Mouse (Mus musculus): ENCODE data around the gene Hrc.
A peak's percentile ranks its signal among the peaks of the same experiment; 100 is the strongest.
"Not testable (repeated sequence)": the region's sequence is repeated elsewhere in the genome, so short reads cannot be mapped to it uniquely, and the experiment has no call there.

The Hrc gene

GRCm38 (mm10) chr7:45333431-45333982, 1.6 kb upstream of the Hrc start, which contains the start of gene Trpm4:
Gene Trpm4 (minus strand): TSS chr7:45333780.
- peak; percentile 86 for DNase-seq (ENCODE audit: low read depth, low spot score)

DNA sequence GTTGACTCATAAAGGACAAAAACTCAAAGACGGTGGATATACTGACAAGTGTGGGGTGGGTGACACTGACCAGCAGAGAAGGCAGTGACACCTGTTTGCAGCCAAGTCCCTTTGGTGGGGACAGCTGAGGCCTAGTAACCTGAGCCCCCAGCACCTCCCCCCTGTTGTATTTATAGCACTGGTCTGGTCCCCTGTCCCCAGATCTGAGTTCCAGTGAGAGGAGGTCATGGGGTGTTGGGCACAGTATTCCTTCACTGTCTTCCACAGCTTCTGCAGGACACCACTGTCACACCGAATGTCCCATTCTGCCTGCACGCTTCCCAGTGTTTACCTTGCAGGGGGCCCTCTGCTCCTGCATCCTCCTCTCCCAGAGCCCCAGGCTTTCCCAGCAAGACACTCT, 485 bp upstream of the Hrc start:
- DNase-seq (ENCODE audit: low read depth, low spot score), result no peak

DNA sequence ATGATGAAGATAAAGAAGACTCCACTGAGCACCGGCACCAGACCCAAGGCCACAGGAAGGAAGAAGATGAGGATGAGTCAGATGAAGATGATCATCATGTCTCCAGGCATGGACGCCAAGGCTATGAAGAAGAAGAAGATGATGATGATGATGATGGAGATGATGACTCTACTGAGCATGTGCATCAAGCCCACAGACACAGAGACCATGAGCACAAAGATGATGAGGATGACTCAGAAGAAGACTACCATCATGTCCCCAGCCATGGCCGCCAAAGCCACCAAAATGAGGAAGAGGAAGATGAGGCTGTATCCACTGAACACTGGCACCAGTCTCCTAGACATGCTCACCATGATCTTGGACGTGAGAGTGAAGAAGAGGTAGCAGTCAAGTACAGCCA, 1.2 kb downstream of the Hrc start:
- no peak for DNase-seq (ENCODE audit: low read depth, low spot score)

GRCm38 (mm10) chr7:45337469-45337868, 2.4 kb downstream of the Hrc start:
- no peak for DNase-seq (ENCODE audit: low read depth, low spot score)

- peak; percentile 79 for DNase-seq (ENCODE audit: low read depth, low spot score)
These were observed 3.2 kb downstream of the Hrc start for GRCm38 (mm10) chr7:45338161-45338911.

- DNase-seq (ENCODE audit: low read depth, low spot score), result peak; percentile 70
These were observed 4.4 kb downstream of the Hrc start for GRCm38 (mm10) chr7:45339410-45340065.

DNA sequence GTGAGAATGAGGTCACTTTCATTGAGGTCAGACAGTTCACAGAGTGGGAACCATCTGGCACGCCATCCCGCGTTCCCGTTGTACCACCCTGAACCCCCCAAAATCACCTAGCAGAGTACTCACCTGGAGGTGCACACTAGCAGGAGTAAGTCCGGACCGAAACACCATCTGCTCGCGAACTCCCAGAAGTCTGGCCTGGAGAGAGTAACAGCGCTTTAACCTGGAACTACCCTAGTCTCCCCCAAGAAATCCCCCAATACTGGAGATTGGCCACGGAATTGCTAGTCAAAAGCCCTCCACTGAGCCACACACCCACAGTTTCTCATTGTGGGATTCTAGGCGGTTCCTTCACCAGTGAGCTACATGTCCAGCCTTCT, 5.0 kb downstream of the Hrc start:
- no peak for DNase-seq (ENCODE audit: low read depth, low spot score)

- DNase-seq (ENCODE audit: low read depth, low spot score), result peak; percentile 43
These were observed 5.6 kb downstream of the Hrc start for GRCm38 (mm10) chr7:45340669-45341068.

- DNase-seq (ENCODE audit: low read depth, low spot score), result peak; percentile 88
These were observed 6.2 kb downstream of the Hrc start for GRCm38 (mm10) chr7:45341303-45341702.

DNA sequence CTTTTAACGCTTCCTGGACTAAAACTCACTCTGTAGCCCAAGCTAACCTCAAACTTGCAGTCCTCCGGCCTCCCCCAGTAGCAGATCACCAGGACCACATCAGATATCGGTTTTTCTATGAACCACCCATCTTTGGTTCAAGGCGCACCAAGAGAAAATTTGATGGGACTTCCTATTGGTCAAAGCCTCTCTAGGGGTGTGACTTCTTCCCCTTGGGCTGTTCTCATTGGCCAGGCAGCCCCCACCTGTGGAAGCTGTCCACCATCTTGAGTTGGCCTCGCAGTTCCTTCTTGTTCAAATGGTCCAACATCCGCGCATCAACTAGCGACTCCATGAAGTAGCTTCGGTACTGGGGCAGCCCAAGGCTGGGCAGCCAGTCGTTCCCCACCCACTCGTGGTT, 7.0 kb downstream of the Hrc start:
- no peak for DNase-seq (ENCODE audit: low read depth, low spot score)

DNA sequence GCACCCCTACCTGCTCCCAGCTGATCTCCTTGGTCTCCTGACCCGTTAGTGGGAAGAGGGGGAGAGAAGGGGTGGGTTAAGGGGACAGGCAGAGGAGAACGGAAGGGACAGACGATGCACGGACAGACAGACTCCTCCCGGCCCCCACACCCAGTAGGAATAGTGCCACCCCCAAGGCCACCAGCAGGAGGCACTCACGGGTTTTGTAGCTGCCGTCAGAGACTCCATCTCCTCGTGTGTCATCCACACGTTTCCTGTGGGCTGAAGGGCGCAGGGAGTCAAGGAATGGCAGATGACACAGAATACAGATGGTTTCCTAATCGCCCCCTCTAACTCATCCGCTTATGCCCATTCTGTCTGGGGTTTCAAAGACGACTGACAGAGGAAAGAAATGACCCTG, 8.5 kb downstream of the Hrc start:
- DNase-seq (ENCODE audit: low read depth, low spot score), result peak; percentile 37

DNA sequence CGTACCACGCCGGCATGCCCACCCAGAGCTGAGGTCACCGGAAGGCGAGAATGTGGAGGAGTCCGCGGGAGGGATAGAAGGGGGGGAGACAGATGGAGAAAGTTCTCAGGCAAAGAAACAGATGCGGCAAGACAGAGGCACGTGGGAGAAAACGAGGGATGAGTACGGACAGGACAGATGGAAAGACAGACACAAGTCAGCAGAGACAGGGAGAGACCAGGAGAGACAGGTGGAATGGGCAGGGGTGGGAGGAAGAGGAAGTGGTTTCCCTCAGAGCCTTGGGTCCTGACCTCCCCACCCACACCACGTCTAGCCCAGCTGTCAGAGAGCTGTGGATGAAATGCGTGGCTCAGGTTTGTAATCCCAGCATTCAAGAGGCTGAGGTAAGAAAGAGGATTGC, 11.8 kb downstream of the Hrc start:
- no peak for DNase-seq (ENCODE audit: low read depth, low spot score)

GRCm38 (mm10) chr7:45353041-45353440, 18.0 kb downstream of the Hrc start:
- no peak for DNase-seq (ENCODE audit: low read depth, low spot score)

DNA sequence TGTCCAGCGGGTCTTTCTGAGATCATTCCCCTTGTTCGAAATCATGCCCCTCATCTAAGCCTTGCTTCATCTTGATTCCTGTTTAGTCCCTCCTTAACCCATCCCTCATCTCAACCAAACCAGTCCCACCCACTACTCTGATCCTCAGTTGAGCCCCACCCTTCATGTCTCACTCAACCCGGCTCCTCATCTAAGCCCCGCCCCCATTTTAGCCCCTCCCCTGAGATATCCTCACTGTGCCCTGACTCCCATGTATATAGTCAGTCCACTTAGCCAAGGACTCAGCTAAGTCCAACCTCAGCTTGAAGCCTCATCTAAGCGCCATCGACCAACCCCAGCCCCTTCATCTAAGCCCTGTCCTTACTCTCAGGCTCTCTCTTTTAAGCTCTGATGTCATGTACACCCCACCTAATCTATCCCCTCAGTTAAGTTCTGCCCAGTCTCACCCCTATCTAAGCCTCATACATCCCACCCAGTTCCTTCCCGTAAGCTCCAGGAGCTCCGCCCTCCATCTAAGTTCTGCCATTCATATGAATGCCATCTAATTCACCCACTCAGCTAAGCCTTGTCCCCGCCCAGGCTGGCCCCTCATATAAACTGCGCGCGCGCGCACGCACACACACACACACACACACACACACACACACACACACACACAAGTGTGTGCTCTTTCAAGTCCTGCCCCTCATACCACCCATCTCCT, 20.4 kb downstream of the Hrc start:
- no peak for DNase-seq (ENCODE audit: low read depth, low spot score)

- no peak for DNase-seq (ENCODE audit: low read depth, low spot score)
These were observed 21.0 kb downstream of the Hrc start for GRCm38 (mm10) chr7:45356087-45356486.

- not testable (repeated sequence) for DNase-seq (ENCODE audit: low read depth, low spot score)
These were observed 24.0 kb downstream of the Hrc start for GRCm38 (mm10) chr7:45359081-45359480.

DNA sequence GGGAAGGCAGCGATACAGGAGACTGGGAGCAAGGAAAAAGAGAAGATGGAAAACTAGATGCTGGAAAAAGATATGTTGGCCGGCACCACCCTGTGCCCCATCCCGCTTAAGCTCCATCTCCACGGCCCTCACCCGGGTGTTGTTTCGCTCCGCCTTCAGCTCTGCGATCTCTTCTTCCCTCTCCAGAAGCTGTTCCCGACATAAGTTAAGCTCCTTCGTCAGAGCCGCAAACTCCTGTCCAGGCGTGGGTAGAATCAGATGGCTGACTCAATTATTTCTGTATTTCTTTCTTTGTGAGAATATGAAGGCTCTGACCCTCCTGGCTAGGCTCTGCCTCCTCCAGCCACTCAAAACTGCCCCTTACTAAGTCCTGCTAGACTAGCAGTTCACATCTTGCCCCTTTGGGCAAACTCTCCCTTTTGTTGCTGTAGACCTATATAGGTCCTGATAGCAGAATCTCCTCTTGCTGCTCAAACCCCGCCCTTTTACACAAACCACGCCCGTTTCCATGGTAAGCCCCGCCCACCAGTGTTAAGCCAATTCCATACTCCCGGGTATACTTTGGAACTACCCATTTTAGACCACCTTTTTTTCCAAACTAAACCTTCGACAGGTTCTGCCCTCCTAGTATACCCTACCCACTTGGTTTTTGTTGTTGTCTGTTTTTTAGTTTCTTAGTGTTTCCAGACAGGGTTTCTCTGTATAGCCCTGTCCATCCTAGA, 25.5 kb downstream of the Hrc start:
- no peak for DNase-seq (ENCODE audit: low read depth, low spot score)

- DNase-seq (ENCODE audit: low read depth, low spot score), result peak; percentile 92
These were observed 26.2 kb downstream of the Hrc start for GRCm38 (mm10) chr7:45361243-45361804.

DNA sequence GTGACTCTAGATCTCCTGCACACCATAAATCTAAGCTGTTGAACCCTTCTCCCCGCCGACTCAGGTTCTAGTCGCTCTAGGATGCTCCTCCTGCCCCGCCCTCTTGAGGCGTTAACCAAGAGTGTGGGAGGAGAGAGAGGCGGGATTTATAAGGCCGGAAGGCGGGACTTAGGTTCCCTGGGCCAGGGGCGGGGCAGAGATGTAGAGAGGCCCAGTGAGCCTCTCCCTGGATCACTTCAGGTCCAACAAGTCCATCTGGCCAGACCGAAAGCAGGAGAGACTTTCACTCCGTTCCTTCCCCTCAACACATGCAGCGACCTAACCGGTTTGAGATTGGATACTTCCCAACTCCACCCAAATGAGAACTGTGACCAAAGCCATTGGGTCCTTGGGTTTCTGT, 27.7 kb downstream of the Hrc start:
- DNase-seq (ENCODE audit: low read depth, low spot score), result peak; percentile 80

DNA sequence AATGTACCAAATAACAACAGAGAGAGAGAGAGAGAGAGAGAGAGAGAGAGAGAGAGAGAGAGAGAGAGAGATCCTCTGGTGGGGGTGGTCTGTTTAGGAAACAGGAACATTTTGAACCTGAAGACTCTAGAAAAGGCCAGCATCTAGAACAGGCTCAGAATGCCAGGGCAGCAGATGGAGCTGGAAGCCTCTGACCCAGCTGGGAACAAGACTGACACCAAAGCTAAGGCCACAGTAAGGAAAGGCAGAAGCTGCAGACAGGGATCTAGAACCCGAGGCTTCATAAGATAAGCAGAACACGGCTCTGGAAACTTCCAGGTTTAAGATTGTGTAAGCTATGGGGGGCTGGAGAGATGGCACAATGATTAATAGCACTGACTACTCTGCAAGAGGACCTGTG, 28.9 kb downstream of the Hrc start:
- DNase-seq (ENCODE audit: low read depth, low spot score), result no peak

Measured in CD4-positive helper T cell, adult 2 months (primary cell).